Mouse (Mus musculus) lung, adult 2 months (tissue): ENCODE measurements around the gene Ccne1.

Experiments used
- CTCF ChIP-seq: fragments of 200-500 bp; IDR thresholded peaks from 2 replicates; pipeline ENCODE4 v1.5.1; 2011; ENCODE audit warnings: mild to moderate bottlenecking, low read length, control low read depth; ENCODE audit not compliant: insufficient read depth
- POLR2A ChIP-seq: fragments of 200-500 bp; IDR thresholded peaks from 2 replicates; pipeline ENCODE4 v1.6.1; 2011; ENCODE audit warnings: low read depth, mild to moderate bottlenecking, control low read depth, low read length, borderline replicate concordance; ENCODE audit errors: extremely low read depth

GRCm38 (mm10) chr7:38129491-38129890 lies 22.2 kb upstream of the Ccne1 start:
- TF ChIP-seq CTCF (no peak), POLR2A (no peak)
